Mouse (Mus musculus) heart, postnatal 0 days (tissue): ENCODE measurements at regions not wholly inside any gene's neighbourhood (a gene's known extent, or its start where the extent isn't known, plus 50 kb on each side); places are given as distances from the start of the nearest gene placed in this dataset.

Source experiments
- CTCF ChIP-seq: IDR thresholded peaks from 2 replicates; pipeline ENCODE4 v1.5.1; 2016; ENCODE audit warnings: antibody characterized with exemption, control low read depth, low read depth
- EP300 ChIP-seq: IDR thresholded peaks from 2 replicates; pipeline ENCODE4 v1.6.1; 2016; ENCODE audit warnings: antibody characterized with exemption, low read depth

- TF ChIP-seq CTCF, result no peak
- no peak for TF ChIP-seq EP300
These were observed 134.6 kb downstream of the Fgf18 start for GRCm38 (mm10) chr11:33012384-33013160.
